Mouse (Mus musculus) cerebellum, adult 8-10 months (tissue): Measurements from ENCODE around the gene Nanos2.

Experiments
- DNase-seq: peaks from one replicate; pipeline ENCODE4 v3.0.0; 2022

The Nanos2 gene

DNA sequence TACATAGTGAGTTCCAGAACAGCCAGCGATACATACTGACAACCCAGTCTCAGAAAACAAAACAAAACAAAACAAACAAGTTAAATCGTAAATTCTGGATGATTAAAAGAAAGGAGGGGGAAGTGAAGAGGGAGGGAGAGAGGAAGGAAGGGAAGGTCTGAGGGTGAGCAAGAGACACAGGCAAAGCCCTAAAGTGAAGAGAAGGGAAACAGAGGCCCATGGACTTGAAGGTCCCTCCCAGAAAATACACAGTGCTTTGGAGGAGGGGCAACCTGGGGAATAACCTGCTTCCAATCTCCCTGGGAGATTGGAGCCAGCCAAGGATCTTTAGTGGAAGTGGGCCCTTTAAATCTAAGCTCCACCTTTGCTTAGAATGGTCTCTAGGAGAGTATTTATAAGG, at the start of gene Nanos2:
Gene Nanos2, plus strand, starts transcription at position 301 of the 400 bp plus-strand sequence.
- no peak for DNase-seq

DNA sequence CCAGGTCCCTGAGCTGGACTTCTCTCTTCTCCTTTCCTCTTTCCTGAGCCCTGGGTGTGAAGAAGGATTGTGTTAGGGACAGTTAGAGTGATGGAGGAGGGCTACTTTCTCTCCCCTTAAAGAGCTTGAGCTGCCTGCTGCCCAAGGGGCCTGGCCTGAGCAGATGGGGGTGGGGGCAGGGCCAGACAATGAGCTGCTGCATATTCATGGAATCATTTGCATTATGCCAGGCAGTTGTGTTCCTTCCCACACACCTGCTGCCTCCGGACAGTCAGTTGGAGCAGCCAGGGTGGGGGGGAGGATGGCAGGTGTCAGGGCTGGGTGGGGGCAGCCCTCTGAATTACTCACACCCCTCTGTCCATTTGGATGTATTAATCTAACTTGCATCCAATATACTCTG, 44.8 kb upstream of the Nanos2 start:
- no peak for DNase-seq

DNA sequence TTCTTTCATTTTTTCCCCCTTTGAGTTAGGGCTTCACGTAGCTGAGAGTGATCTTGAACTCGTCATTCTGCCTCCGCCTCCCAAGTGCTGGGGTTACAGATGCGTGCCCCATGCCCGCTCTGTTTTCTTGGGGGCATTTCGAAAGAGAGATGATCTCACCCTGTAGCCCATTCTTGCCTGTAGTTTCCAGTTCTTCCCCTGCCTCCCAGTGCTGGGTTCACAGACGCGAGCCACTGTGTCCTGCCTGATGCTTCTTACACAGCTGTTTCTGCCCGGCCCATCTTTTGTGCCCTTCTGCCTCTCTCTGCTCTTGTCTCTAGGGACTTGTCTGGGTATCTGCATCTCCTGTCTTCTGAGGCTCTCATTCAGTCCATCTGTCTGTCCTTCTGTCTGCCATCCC, 44.4 kb upstream of the Nanos2 start:
- DNase-seq, result no peak

DNA sequence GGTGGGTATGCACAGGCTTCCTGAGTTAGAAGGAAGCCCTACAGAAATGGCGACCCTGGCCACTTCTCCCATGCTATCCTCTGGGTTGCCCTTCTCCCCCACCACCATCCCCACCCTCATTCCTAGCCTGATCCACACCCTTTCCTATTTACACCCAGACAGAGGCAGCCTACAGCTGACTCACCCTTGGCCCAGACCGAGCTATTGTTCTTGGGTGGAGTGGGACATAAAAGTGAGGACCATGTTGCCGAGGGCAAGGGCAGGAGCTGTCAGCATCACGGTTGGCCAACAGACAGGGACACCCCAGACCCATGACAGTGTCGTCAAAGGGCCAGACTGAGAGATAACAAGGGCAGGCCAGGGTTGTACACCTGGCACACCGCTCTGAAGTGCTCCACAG, 39.0 kb upstream of the Nanos2 start:
- no peak for DNase-seq

DNA sequence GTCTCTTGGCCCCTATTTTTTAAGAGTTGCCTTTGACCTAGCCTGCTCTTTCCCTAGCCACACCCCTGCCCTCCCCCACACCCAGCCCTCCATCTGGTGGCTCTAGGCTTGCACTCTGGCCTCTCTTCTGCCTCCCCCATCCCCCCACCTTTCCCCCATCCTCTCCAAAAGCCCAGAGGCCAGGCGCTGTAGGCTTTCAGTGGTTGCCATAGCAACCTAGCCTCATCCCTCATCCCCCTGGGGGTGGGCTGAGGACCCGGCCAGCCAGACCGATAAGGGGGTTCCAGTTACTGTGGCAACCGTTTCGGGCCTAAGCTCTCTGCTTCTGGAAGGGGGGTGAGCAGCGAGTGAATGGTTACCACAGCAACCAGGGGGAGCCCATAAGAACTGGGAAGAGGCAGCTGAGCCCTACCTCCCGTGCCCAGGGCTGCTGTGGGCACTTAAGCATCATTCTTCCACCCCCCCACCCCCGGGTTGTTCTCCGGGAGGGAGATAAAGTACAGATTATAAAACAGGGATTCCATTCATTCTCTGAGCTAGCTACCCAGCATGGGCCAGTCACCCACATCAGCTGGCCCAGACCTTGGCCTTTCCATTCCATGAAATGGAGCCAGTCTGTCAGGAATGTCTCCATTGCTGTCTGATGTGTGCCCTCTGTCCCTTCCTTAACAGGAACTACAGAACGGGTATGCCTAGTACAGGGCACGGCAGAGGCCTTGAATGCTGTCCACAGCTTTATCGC, 37.2 kb upstream of the Nanos2 start:
- DNase-seq, result no peak

DNA sequence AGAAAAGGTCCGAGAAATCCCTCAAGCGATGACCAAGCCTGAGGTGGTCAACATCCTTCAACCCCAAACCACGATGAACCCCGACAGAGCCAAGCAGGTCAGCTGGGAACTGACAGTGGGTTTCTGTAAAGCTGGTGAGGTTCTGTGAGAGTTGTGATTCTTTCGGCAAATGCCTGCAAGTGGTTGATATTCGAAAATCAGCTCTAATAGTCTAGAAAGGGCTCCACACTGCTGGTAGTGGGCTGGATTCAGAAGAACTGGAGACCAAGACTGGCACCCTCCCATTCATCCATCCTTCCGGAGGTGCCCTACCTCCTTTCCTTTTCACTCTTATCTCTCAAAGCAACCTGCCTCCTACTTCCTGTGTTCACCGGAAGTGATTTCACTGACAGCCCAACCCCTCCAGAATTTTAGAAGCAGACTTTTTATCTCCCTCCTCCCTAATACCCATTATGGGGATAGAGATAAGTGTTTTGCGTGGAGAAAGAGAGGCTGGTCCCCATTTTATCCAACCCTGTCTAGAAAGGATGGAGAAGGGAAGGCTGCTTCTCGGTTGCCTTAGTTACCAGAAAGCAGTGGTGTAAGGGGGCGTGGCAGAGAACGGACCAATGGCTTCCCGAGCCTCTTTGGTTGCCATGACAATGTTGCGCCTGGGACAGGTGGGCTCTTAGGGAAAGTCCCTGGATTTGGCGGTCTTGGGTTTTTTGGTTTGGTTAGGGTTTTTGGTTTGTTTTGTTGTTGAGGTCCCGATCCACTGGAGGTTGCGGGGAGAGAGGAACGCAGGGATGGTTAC, 36.5 kb upstream of the Nanos2 start:
- no peak for DNase-seq

GRCm38 (mm10) chr7:18951397-18951796, 35.8 kb upstream of the Nanos2 start:
- no peak for DNase-seq

- DNase-seq, result peak; percentile 65
These were observed 29.4 kb upstream of the Nanos2 start for GRCm38 (mm10) chr7:18957569-18958383.

- DNase-seq, result peak; percentile 56
These were observed 28.8 kb upstream of the Nanos2 start for GRCm38 (mm10) chr7:18958384-18958766.

GRCm38 (mm10) chr7:18959446-18959845, 27.8 kb upstream of the Nanos2 start:
- no peak for DNase-seq

DNA sequence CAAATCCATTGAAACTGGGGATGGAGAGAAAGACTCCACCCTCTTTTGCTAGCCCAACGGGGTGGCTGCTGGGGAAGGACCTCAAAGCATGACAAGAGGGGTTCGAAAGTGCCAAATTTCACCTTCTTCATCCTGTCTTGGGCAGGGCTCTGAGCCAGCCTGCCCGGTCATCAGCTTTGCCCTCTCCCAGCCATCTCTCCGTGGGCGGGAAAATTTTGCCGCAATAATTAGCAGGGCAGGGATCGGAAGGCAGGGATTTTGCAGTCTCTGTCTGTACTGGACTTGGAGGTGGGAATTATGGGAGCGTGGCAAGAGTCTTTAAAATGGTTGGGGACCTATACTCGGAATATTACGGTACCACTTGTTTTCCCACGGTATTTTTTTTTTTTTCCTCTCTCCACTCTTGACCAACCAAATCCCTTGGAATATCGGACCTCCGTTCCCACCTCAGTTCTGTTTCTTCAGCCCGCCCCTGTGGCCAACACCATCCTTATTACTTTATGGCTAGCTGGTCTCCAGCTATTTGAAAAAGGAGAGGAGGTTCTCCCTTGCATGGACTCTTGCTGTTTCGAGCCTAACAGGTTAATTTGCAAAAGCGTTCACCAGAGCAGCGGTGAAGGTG, 24.9 kb upstream of the Nanos2 start:
- DNase-seq, result no peak

DNA sequence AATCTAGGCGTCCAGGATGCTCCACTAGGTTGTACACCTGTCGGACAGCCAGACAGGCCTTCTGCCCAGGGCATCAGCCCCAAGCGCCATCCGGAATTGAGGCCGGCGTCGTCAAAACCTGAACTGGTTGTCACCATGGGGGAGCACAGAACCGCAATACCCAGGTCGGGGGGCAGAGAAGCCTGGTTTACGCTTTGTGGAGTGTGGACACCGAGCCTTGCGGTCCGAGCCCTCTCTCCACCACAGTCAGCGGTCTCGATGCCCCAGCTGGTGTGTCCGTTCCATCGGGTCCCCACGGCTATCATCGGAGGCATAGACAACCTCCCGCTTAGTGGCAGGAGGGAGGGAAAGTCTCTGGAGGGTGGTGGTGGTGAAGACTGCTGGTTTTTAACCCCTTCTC, 24.4 kb upstream of the Nanos2 start:
- DNase-seq, result no peak

- DNase-seq, result no peak
These were observed 23.8 kb upstream of the Nanos2 start for GRCm38 (mm10) chr7:18963294-18963843.

DNA sequence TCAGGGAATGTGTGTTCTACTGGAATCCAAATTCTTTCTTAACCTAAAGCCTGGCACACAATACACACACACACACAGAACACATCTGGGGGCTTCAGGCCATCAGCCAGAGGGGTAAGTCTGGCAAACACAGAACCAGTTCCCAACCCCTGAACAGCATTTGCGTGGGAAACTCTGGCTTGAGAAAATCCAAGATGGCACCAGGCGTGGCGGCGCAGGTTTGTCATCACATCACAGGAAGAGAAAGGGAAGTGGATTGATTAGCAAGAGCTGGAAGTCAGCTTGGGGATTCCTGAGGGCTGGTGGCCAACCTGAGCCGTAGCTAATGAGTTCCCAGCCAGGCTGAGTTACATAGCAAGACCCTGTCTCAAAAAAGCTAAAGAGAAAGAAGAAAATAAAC, 21.9 kb upstream of the Nanos2 start:
- DNase-seq, result no peak

DNA sequence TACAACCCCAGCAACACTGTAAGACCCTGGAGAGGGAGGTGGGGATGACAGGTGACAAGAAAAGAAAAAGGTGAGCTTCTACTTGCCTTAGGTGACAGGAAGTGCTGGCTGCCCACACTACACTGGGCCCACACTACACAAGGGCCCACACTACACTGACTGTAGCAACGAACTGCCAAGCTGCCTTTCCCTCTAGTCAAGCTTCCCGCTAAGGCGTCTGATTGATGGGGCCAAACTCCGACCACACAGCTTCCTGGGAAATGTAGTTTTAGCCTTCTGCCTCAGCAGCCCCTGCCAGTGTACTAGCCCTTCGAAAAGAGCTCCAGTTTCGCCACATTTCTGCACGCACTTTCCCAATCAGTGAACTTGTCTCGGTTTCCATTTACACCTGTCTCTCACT, 19.6 kb upstream of the Nanos2 start:
- DNase-seq, result no peak

DNA sequence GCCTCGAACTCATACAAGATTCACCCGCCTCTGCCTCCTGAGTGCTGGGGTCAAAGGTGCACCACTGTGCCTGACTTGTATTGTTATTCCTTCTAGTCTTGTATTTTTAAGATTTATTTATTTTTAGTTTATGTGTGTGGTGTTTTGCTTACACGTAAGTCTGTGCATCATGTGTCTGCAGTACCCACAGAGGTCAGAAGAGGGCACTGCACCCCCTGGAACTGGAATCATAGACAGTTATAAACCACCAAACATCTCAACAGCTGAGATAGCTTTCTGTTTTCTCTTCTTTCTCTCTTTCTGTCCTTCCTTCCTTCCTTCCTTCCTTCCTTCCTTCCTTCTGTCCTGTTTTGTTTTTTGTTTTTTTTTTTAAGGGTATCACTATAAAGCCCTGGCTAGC, 16.2 kb upstream of the Nanos2 start:
- no peak for DNase-seq

GRCm38 (mm10) chr7:18978381-18978780, 8.8 kb upstream of the Nanos2 start:
- DNase-seq, result no peak

DNA sequence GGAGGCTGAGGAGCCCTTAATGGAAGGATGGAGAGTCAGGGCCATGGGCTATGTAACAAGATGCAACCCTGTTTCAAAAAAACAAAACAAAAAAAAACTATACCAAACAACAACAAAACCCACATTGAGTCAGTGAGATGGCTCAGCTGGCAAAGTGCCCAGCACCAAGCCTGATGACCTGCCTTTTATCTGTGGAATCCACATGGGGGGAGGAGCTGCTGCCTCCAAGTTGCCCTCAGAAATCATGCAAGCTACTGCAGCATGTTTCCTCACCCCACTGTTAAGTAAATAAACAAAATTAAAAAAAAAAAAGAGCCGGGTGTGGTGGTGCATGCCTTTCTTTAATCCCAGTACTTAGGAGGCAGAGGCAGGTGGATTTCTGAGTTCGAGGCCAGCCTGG, 697 bp upstream of the Nanos2 start:
- DNase-seq, result no peak

DNA sequence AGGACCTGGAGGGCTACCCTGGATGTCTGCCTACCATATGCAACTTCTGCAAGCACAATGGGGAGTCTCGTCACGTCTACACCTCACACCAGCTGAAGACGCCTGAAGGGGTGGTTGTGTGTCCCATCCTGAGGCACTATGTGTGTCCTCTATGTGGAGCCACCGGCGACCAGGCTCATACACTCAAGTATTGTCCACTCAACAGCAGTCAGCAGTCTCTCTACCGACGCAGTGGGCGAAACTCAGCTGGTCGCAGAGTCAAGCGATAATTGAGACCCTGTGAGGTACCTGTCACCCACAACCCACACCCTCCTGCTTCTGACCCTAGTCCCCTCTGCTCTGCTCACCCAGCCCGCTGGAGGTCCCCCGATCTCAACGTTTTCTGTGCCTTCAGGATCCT, 547 bp downstream of the Nanos2 start:
- peak; percentile 30 for DNase-seq

- peak; percentile 22 for DNase-seq
These were observed 1.6 kb downstream of the Nanos2 start for GRCm38 (mm10) chr7:18988780-18989179.

DNA sequence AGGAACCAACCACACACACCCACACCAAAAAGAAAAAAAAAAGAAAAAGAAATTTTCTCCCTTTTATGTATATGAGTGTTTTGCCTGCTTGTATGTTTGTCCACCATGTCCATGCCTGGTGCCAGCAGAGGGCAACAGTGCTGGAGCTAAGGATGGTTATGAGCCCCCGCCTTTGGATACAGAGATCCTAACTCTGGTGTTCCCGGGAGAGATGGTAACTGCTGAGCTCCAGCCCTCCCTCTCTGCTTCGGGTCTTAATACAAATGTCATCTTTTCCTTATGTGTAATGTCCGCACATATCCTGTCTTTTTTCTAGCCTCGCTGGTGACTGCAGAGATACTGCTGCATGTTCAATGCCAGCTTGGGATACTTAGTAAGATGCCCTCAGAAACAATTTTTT, 2.8 kb downstream of the Nanos2 start:
- DNase-seq, result peak; percentile 63

GRCm38 (mm10) chr7:18990601-18991295, 3.5 kb downstream of the Nanos2 start, which contains the start of gene Mypop:
Mypop (plus strand) TSS chr7:18991245.
- peak; percentile 100 for DNase-seq
